16 mouse cellular contexts compared by ENCODE assay signal in genomic region chr17:12403420-12403819, GRCm38 (mm10). TPM values are rescaled to one million over a fixed set of nuclear protein-coding genes. Genes with fewer than 3 reads are reported as not detected.
DNase-seq lines count a peak whose midpoint lies in the region; ATAC-seq and TF ChIP-seq lines count a peak whose summit lies in the region.
"Had no signal": no experiment of that assay in that cellular context is flagged by ENCODE, and none has a peak within 500 bp of the region (broad histone marks: within the 10 kb centered on the region; RNA-seq: fewer than 3 reads in every experiment).

No protein-coding gene starts in this region.

- no peaks in the 10 kb centered on the region for H3K9me3 ChIP-seq in kidney, postnatal 0 days (replicated peaks; ENCODE audit: low read length)
- no peaks in the 10 kb centered on the region for H3K9me3 ChIP-seq in ES-E14 (ENCODE audit: control insufficient read depth, insufficient read depth, low read depth, low read length)
- H3K9me3 ChIP-seq: limb, embryonic 15.5 days had no signal

- H3K4me2 ChIP-seq in kidney, postnatal 0 days (ENCODE audit: low read length), result no peak overlapping the region
- H3K4me2 ChIP-seq: limb, embryonic 15.5 days had no signal

- in situ Hi-C loops in ES-E14 (cut with MboI; ENCODE audit: low sequenced_read_pairs in 2 of 2, unreplicated experiment in 2 of 2), result no loop called here

- peak; percentile 34 to 66 for DNase-seq in heart, adult 18-20 months
- DNase-seq in heart, postnatal 36 days, result no peak
- DNase-seq in kidney, postnatal 0 days (ENCODE audit: low spot score), result peak; percentile 89
- no peak for DNase-seq in kidney, adult 18-20 months
- DNase-seq in ES-E14 (ENCODE audit: low read depth, low spot score), result no peak
- DNase-seq in lung, postnatal 25 days (ENCODE audit: low spot score), result peak; percentile 47
- no peak for DNase-seq in right cerebral cortex, postnatal 36 days (ENCODE audit: low spot score in 2 of 2)
- no peak for DNase-seq in left cerebral cortex, adult 11 months (ENCODE audit: low spot score)
- DNase-seq: B cell, adult 2 months; layer of hippocampus, postnatal 36 days had no signal

- no peaks in the 10 kb centered on the region for H3K4me1 ChIP-seq in kidney, postnatal 0 days (replicated peaks; ENCODE audit: insufficient read depth, low read length)
- no peaks in the 10 kb centered on the region for H3K4me1 ChIP-seq in ES-E14 (ENCODE audit: control insufficient read depth in 2 of 2, insufficient read depth in 2 of 2, low read length in 2 of 2, poor library complexity in 1 of 2)
- H3K4me1 ChIP-seq: limb, embryonic 15.5 days; midbrain, embryonic 10.5 days had no signal

- H3K36me3 ChIP-seq in kidney, postnatal 0 days (ENCODE audit: insufficient read depth, low read length), result no peaks in the 10 kb centered on the region
- H3K36me3 ChIP-seq in ES-E14 (ENCODE audit: control insufficient read depth, insufficient read depth, low read length, poor library complexity, severe bottlenecking), result no peaks in the 10 kb centered on the region; the same call in 1 of the 2 replicates
- H3K36me3 ChIP-seq: limb, embryonic 15.5 days; midbrain, embryonic 10.5 days had no signal

- WGBS in kidney, postnatal 0 days, result 52% methylated on average over 7 of the region's 7 CpGs

- intact Hi-C loops in heart, postnatal 36 days (cut with DNase I), result no loop called here

- H3K27ac ChIP-seq in kidney, postnatal 0 days, result peak overlapping the region; percentile 74; the same call in 1 of the 2 replicates
- no peak overlapping the region for H3K27ac ChIP-seq in ES-E14 (ENCODE audit: insufficient read depth, low read depth, low read length, poor library complexity, severe bottlenecking)
- H3K27ac ChIP-seq: limb, embryonic 15.5 days; midbrain, embryonic 10.5 days had no signal

- ATAC-seq in kidney, postnatal 0 days (replicated peaks; ENCODE audit: low FRiP score, low read depth), result peak; percentile 52; the same call in 1 of the 2 replicates
- ATAC-seq: inflammation-experienced regulatory T-cells, adult 6 months; Patski had no signal

- no peak overlapping the region for H3K9ac ChIP-seq in kidney, postnatal 0 days (ENCODE audit: low read depth, low read length)
- H3K9ac ChIP-seq in ES-E14 (ENCODE audit: insufficient read depth, low read depth, low read length, poor library complexity, severe bottlenecking), result no peak overlapping the region
- H3K9ac ChIP-seq: limb, embryonic 15.5 days had no signal

- peak; percentile 64 for TF ChIP-seq CTCF in kidney, postnatal 0 days (IDR thresholded peaks at IDR 0.05; ENCODE audit: low read depth)

- no peaks in the 10 kb centered on the region for H3K27me3 ChIP-seq in kidney, postnatal 0 days (ENCODE audit: insufficient read depth, low read length)
- H3K27me3 ChIP-seq: limb, embryonic 15.5 days had no signal

- no peak overlapping the region for H3K4me3 ChIP-seq in kidney, postnatal 0 days (replicated peaks; ENCODE audit: low read depth, low read length)
- H3K4me3 ChIP-seq in ES-E14 (ENCODE audit: insufficient read depth in 1 of 2, low read depth in 1 of 2, low read length in 2 of 2, poor library complexity in 1 of 2, severe bottlenecking in 1 of 2), result no peak overlapping the region
- H3K4me3 ChIP-seq: limb, embryonic 15.5 days; midbrain, embryonic 10.5 days had no signal

TF ChIP-seq in ES-E14, 5 proteins besides CTCF, POLR2A, EP300 and RAD21:
- TF ChIP-seq CHD2 (IDR thresholded peaks at IDR 0.05; ENCODE audit: low read depth, low read length) (peak; percentile 83), MAFK (IDR thresholded peaks at IDR 0.05; ENCODE audit: insufficient read depth, low read depth, low read length) (no peak), ZC3H11A (IDR thresholded peaks at IDR 0.05; ENCODE audit: borderline replicate concordance, low read depth, low read length) (no peak), HCFC1 (IDR thresholded peaks at IDR 0.05; ENCODE audit: borderline replicate concordance, insufficient read depth, low read length) (no peak)

RNA-seq across cellular contexts. Expression of gene Plg, which starts 25.0 kb away (rescaled TPM):
- not detected for total RNA-seq in heart, adult 18-20 months (2021)
- not detected for total RNA-seq in heart, postnatal 36 days (2021)
- 0.13 and 0.20 TPM in 2 replicates for polyA plus RNA-seq in kidney, postnatal 0 days (2015; fragmentation: Nextera tagmentation; extraction: Ambion mirVana)
- total RNA-seq in ES-E14 (2012; rRNA removed), result not detected in 2 replicates
- total RNA-seq: common myeloid progenitor, adult 5-6 weeks; layer of hippocampus, postnatal 36 days had no signal
- polyA plus RNA-seq: inflammation-experienced regulatory T-cells, adult 6 months; midbrain, embryonic 10.5 days; small intestine, adult 2 months had no signal

Comparison
In these comparisons a context has a peak if more than half of its experiments do, and no peak if none do; other contexts are left out.
1. DNase-seq: peak in heart, adult 18-20 months (2 of 2), kidney, postnatal 0 days (single experiment) and lung, postnatal 25 days (single experiment); none in heart, postnatal 36 days (0 of 2), kidney, adult 18-20 months (single experiment), ES-E14 (single experiment), right cerebral cortex, postnatal 36 days (0 of 2) and left cerebral cortex, adult 11 months (single experiment).